Mouse (Mus musculus) induced T-regulatory cell, adult 2 months (primary cell): ENCODE data around the gene S100a5.
A peak's percentile ranks its signal among the peaks of the same experiment; 100 is the strongest.

Experiments
- DNase-seq: peaks from one replicate; pipeline ENCODE4 v3.0.0-alpha.2; 2012; ENCODE audit warnings: low read depth

S100a5 gene

DNA sequence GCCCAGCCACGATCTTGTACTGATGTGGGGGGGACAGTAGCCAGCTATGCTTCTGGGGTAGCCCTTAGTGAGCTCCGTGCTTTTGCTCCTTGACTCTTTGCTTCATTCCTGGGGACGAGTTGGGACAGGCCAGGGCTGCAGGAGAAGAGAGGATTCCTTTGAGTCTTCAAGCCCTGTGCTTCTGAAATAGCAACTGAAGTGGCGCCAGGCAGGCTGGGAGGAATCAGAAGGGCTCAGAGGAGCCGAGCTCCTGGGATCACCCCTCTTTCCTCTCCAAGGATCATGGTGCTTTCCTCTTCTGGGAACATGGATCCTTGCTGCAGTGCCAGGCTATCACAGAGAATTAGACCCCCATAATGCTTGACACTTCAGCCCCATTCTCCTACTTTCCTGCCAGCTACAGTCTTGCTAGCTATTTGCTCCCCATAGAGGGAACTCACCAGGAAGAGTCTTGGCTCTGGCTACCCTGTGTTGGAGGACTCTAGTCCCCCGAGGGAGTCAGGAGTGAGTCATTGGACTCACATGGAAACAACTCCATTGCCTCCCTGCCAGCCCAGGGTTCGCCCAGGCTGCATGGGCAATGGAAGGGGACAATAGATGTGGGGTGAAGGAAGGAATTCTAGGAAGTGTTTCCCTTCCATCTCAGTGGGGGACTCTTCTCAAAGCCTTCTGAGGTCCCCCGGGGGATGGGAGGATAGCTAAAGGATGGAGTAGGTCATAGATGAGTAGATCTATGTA lies 7.7 kb upstream of the S100a5 start:
- DNase-seq = no peak

GRCm38 (mm10) chr3:90601486-90602110 lies 6.7 kb upstream of the S100a5 start, which contains the start of gene Gm42674:
Gene Gm42674, plus strand, starts transcription at chr3:90601904.
- no peak for DNase-seq

DNA sequence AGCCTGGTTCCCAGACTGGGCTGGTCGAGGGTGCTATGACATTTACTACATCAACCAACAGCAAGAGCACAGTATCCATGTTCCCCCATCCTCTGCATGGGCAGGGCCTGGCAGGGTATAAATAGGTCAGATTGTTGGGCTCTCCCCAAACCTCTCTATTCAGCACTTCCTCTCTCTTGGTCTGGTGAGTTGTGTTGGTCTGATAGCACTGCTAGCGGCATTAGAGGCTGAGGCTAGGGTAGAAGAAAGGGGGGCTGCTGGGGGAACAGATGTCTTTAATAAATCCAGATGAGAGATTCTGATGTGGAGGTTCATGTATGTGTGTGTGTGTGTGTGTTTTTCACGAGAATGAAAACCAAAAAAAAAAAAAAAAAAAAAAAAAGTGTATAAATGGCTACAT lies 4.7 kb upstream of the S100a5 start, which contains the start of gene S100a4:
S100a4 (plus strand) TSS at position 149 of the 400 bp plus-strand sequence.
- peak; percentile 61 for DNase-seq

DNA sequence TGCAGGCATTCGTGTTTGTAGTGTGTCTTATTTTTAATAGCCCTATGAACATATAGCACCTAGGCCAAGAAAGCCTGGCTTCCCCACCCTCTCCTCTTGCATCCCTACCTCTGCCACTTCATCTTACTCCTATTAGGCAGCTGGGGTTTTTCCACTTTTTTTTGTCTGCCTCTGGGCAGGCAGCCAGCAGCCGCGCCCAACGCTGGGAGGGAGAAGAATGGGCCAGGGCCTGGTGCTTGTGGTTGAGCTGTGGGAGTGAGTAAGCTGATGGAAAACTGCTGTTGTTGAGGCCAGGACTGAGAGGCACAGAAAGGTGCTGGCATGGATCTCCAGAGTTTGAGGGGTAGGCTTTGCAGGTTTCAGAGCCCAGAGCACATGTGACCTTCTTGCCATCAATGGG lies 3.9 kb upstream of the S100a5 start:
- DNase-seq = peak; percentile 49

GRCm38 (mm10) chr3:90605049-90605448 lies 3.3 kb upstream of the S100a5 start:
- peak; percentile 63 for DNase-seq

GRCm38 (mm10) chr3:90605736-90606135 lies 2.6 kb upstream of the S100a5 start:
- DNase-seq = no peak

DNA sequence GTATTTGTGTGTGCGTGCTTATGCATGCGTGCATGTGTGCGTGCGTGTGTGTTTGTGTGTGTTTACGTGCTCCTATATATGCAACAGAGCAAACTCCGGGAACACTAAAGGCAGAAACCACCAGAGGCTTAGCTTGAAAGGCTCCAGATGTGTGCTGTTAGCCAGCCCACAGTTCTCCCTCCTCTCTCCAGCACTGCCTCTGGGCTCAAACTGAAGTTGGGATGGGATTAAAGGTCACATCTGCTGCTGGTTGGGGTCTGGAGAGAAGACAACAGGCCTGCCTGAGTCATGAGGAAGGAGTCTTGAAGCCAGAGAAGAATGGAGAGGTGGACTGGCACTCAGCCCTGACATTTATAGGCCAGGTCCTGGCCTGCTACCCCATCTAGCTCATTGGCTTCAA lies 2.1 kb upstream of the S100a5 start:
- DNase-seq = no peak

GRCm38 (mm10) chr3:90607361-90607760 lies 962 bp upstream of the S100a5 start:
- DNase-seq = no peak

- DNase-seq = no peak
Measured at GRCm38 (mm10) chr3:90609102-90609501, 779 bp downstream of the S100a5 start.

GRCm38 (mm10) chr3:90611494-90611893 lies 3.2 kb downstream of the S100a5 start:
- DNase-seq = no peak

GRCm38 (mm10) chr3:90612061-90612460 lies 3.7 kb downstream of the S100a5 start:
- DNase-seq = peak; percentile 72

DNA sequence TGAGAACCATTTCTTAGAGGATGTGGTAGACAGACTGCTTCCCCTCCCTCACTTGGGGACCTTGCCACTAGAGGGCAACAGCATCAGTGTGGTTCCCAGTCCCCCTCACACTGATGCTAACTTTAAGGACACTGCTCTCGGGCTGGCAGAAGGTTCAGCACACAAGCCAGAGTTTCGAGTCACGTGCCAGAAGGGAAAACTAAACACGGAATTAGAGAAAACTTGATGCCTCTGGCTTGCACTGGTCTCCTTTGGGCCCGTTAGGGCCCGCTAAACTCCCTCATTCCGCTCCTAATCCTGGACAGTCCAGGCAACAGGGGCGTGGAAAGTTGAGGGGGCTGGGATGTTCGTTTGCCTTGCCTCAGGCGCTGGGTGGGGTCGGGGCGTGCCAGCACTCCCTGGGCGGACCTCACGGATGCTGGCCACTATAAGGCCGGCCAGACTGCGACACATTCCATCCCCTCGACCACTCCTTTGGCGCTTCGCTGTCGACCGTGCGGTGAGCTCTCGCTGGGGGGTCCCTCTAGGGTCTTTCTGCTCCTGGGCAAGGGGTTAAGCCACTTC lies 4.5 kb downstream of the S100a5 start, which contains the start of gene S100a6:
S100a6 (plus strand) TSS at position 155 of the 564 bp plus-strand sequence.
- DNase-seq = peak; percentile 93

DNA sequence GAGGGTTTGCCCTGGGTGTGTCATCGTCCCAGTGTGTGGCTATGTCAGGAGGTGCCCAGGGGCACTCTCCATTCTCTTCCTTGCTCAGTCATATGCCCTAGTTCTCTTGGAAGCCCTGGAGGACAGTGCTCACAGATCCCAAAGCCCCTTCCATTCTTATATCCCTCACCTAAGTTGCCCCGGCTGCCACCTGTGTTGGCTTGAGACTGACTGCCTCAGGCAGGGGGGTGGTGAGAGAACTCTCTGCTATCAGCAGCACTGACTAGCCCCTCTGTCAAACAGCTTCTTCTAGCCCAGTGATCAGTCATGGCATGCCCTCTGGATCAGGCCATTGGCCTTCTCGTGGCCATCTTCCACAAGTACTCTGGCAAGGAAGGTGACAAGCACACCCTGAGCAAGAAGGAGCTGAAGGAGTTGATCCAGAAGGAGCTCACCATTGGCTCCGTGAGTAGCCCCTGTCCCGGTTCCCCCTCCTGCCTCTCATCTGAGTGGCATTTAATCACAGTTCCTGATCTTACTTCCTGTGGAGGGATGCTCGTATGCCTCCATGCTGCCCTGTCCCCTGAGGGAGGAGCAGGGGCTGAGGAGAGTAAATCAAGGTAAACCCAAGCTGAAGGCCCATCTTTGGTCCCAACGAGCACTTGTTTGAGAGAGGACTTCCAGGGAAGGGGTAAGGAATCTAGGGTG lies 5.3 kb downstream of the S100a5 start:
- peak; percentile 53 for DNase-seq

GRCm38 (mm10) chr3:90614148-90614530 lies 5.8 kb downstream of the S100a5 start:
- DNase-seq = no peak

GRCm38 (mm10) chr3:90614611-90615251 lies 6.4 kb downstream of the S100a5 start:
- no peak for DNase-seq

GRCm38 (mm10) chr3:90615415-90615814 lies 7.1 kb downstream of the S100a5 start:
- DNase-seq = peak; percentile 93

DNA sequence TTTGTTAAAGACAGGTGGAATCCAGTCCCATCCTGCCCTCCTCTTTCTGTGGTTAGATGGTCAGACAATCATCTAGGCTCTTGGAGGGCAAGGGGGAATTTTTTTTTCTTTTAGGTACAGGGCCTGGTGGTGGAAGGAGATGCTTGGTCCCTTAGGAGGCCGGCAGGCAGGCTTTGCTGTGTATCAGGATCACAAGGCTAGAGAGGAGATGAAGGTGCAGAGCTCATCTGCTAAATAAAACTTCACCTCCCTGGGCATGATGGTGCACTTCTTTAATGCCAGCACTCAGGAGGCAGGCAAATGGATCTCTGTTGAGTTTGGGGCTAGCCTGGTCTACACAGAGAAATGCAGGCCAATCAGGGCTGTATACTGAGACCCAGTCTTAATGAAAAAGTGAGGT lies 7.6 kb downstream of the S100a5 start:
- no peak for DNase-seq

DNA sequence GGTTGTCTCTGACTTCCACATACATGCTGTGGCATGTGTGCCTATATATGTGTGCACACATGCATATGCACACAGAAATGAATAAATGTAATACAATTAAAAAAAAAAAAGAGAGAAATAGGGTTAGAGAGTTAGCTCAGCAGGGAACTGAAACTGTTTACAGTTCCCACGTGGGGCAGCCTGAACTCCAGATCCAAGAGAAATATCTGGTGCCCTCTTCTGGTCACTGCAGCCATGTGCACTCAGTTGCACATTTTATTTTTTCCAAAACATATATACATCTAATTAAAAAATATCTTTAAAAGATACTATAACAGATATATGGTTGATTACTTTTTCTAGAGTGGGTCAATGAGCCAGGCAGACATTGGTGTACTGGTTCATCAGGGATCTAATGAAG lies 9.3 kb downstream of the S100a5 start:
- peak; percentile 67 for DNase-seq

DNA sequence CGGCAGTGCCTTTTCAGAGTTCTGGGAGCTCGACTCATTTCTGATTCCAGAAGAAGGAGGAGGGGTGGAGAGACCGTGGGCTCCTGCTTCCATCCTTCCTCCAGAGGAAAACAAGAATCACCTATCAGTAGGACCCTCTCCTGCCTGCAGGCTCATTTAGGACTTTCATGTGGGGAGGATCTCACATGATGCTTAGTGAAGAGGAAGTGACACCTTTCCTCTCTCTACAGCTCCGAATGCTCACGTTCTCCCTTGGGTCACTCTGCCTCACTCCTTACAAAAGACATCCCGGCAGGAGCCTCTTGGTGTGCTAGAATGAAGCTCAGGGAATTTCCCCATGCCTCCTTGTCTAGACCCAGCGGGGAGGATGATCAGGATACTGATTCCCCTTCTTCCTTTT lies 13.2 kb downstream of the S100a5 start:
- no peak for DNase-seq

DNA sequence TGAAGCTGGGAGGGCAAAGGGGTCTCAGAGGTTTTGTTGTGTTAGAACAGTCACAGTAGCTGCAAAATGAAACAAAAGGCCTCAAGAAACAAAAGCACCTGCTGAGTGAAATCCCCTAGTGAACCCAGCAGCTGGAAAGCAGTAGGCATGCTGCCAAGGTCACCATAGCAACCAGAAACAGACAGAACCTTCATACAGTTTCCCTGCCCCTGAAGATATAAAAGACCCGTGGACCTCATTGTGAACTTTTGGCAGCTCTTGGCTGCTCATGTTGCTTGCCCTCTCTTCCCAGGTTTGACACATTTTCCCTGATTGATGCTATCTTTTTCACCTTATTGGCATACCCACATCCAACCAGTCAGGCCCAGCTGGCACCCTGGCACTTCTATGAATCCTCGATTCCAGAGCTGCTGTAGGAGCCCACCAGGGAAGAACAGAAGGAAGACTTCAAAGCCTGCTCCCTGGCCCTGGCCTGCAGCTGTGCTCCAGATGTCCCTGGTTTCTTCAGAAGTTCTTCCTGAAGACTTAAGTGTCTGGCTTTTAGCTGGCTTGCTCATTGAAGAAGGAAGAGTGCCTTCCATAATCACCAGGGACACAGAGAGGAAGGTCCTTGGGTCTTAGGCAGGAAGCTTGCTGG lies 15.2 kb downstream of the S100a5 start:
- DNase-seq = peak; percentile 65

GRCm38 (mm10) chr3:90625496-90625895 lies 17.2 kb downstream of the S100a5 start:
- no peak for DNase-seq
